Mouse (Mus musculus) stomach, postnatal 0 days (tissue): ENCODE data around the gene Grb14.

Source experiments
- CTCF ChIP-seq: IDR thresholded peaks from 2 replicates; pipeline ENCODE4 v1.5.1; 2016; ENCODE audit warnings: antibody characterized with exemption, low read depth, mild to moderate bottlenecking, moderate library complexity
- EP300 ChIP-seq: optimal IDR thresholded peaks from 2 replicates; pipeline ENCODE3; 2016; ENCODE audit warnings: antibody characterized with exemption

- TF ChIP-seq CTCF, result no peak
- TF ChIP-seq EP300, result no peak
Observed at GRCm38 (mm10) chr2:65050776-65051175, 26.0 kb upstream of the Grb14 start.
